Mouse (Mus musculus) layer of hippocampus, postnatal 14 days (tissue): ENCODE measurements around the gene Dazl. TPM values are rescaled to one million over a fixed set of nuclear protein-coding genes. Genes with fewer than 3 reads are reported as not detected.
A peak's percentile ranks its signal among the peaks of the same experiment; 100 is the strongest.

Experiments
- DNase-seq, 2 experiments: peaks; one replicate each; pipeline ENCODE4 v3.0.0; 2021 to 2022; ENCODE audit warnings: low spot score in 2 of 2, mixed read lengths in 1 of 2
- long read RNA-seq, 2 experiments: library from polyadenylated mRNA; stranded (forward); transcript quantifications; one replicate each; pipeline ENCODE4 v2.0.0; 2021
- total RNA-seq, 2 experiments: library from RNA; stranded (reverse); gene quantifications; 2 replicates each; pipeline ENCODE4 v1.2.3; 2021

Gene Dazl
- 1 to 10 TPM; 1.8 to 2.6 TPM for total RNA-seq
- long read RNA-seq, experiment 1, partial matches to known transcripts = 0 of 4 reads
- long read RNA-seq, experiment 1, other reads (novel, unspliced or antisense) = 1 of 4 reads
- long read RNA-seq, experiment 2, partial matches to known transcripts = 0 of 5 reads
- long read RNA-seq, experiment 2, other reads (novel, unspliced or antisense) = 2 of 5 reads

DNA sequence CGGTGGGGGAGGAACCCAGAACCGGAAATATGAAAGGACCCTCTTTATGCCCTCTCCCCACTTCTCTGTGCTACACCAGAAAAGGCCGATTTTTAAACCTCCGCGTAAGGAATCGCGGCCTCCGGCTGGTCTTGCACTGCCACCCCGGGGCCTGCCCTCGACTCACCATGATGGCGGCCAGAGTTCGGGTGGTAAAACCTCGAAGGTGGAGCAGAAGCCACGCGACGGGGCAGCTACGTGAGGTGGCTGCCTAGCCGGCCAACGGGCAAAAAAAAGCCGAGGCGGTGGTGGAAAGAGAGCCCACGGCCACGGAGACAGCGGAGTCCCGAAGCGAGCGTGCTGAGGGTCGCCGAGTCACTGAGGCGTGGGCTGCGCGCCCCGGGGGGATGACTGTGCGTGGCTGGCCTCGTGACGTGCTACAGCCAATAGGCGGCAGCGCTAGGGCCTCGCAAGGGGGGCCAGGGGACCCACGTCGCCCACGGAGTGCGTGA is at the start of gene Dazl:
Gene Dazl, minus strand, starts transcription at position 396 of the 491 bp plus-strand sequence.
- DNase-seq = no peak

DNA sequence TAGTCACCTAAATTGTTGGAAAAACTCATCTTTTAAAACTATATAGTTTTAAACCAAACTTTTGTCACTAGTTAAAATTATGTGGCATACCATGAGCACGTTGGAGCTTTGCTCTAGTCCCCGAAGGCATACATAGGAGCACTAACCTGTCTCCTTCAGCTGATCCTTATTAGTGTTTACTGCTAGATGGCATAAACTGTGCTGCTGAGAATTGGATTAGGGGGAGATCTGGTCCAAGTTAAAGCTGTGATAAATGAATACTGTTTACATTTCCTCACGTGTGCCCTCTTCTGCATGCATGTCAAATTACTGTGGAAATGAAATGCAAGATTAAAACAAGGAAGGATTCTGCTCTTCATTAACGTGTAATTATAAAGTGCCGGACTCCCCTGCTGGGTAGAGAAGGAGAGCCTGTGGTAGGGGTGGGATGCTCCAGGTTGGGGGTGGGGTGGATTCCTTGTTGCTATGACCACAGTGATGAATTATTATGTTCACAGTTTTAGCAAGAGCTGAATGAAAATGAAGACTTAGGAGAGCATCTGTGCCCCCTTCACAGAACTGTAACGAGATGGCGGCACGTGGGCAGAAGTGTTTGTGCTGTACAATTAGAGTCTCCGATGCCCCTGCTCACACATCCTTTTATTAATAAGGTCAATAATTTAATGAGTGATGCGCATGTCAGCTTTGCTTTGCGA is 48.6 kb upstream of the Dazl start:
- DNase-seq = peak in 1 of 2 experiments; percentile 8

GRCm38 (mm10) chr17:50338901-50339300 is 45.5 kb upstream of the Dazl start:
- DNase-seq = no peak

DNA sequence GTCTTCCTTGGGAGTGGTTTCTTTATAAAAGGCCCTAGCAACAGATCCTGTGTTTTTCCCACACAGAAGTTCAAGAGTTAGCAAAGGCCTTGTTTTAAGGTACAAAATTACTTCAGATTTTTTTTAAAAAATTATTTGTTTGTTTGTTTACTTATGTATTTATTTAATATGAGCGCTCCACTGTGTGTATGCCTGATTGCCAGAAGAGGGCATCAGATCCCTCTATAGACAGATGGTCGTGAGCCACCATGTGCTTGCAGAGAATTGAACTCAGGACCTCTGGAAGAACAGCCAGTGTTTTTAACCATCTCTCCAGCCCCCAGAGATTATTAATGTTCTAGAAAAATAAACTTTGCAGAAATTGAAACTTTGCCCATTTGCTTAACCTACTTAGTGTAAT is 42.3 kb upstream of the Dazl start:
- no peak for DNase-seq

DNA sequence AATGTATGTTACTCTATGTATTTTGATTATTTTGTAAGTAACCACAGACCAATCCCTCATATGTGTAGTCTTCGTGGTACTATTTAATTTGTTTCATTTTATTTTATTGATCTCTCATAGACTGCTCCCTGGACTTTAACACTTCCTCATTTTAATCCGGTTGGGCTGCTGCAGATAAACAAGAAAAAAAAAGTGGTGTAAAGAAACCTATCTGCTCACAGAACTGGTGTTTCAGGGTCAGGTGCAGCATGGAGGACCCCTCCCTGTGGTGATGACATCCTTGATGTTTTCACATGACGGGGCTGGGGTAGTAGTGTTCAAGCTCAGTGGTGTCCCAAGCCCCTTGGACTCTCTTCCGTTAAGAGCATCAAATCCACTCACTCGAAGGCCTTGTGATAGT is 41.3 kb upstream of the Dazl start:
- no peak for DNase-seq

- DNase-seq = no peak
Measured at GRCm38 (mm10) chr17:50332012-50332300, 38.5 kb upstream of the Dazl start.

- DNase-seq = no peak
Measured at GRCm38 (mm10) chr17:50331171-50332011, 38.0 kb upstream of the Dazl start.

DNA sequence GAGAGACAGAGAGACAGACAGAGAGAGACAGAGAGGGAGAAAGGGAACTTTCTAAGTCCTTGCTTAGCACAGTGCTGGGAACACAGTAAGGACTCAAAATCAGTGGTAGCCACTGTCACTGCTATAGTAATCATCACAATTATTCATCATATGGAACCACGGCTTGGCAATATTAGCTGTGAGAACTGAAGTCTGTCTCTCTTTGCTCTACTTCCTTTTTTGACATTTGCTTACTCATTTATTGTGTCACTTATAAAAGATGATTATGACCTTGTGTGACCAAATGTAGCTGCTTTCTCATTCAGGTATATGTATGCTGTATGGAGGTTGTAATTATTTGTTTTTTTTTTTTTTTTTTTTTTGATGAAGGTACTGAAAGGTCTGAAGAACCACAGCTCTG is 36.8 kb upstream of the Dazl start:
- DNase-seq = no peak

DNA sequence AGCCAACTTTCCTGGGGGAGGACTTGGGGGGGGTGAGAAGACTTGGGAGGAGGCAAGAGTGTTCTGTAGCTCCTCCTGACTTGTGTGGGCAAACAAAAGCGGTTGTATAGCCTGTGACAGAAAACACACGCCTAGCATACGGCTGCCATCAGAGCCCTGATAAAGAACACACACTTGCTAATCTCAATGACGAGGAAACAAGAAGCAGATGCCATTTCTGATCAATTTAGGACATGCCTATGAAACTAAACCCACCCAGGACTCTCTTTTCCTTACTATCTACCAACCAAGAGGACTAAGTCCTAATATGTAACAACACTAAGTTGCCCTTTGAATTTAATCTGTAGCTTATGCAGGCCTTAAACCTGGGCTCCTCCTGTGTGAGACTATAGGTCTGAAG is 31.2 kb upstream of the Dazl start:
- DNase-seq = no peak

DNA sequence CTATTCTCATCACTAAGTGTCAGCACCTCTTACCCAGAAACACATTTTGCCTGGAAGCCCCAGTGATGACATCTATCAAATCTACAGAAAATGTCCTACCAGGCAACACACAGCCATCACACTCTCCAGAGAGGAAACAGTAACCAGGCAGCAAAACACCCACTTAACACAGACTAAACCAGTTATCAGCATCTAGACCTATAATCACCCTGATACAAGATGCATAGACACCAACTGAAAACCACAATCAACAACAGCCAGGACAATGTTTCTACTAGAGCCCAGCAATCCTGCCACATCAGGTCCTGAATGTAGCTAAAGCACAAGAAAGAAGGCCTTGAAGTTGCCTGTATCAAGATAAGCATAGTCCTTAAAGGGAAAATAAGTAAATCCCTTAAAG is 25.4 kb upstream of the Dazl start:
- DNase-seq = no peak

GRCm38 (mm10) chr17:50316216-50317150 is 23.0 kb upstream of the Dazl start:
- DNase-seq = no peak

DNA sequence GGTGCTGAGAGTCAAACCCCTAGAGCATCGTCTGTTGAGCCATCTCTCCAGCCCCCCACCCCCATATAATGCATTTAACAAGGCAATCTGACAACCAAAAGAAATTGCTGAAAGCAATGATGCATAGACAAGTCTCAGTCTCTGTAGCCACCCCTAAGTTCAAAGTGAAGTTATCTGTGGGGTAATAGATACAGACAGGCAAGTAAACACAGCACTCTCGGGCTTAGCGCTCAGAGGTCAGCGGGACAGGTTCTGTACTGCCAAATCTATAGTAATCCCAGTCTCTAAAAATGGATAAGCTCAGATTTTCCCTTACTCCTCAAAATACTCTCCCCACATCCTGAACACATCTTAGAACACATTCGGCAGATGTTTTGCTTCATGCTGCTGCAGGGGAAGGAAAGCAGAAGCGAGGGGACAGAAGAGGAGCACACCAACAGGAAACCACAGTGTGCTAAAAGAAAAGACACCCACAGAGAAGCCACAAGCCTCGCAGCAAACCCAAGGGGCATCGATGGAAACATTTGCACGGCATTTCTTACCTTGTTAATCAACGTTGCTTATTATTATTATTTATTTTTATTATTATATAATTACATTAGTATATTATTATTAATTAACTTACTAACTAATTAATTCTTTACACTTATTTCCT is 16.8 kb upstream of the Dazl start:
- DNase-seq = no peak

DNA sequence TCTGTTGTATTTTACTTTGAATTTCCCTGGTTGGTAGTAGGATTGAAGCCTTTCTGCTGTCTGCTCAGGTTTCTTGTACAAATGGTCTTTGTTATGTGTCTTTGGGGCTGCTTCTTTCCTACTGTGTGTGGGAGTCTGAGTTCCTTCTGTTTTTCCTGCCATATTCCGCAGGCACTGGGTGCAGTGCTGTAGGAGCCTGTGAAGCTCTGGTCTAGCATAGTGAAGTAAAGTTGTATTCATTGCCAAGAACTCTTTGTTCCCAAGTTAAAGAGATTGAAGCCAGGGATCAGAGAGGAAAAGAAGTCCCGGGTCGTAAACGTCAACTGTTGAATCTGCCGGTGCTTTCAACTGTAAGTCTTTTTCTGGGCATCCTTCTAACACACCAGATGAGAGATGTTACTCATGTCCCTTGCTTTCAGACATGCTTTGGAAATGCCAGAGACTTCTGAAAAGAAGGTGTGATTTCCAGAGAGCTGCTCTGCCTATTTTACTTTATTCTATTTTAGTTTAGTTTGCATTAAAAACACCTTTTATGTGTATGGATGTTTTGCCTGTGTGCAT is 16.2 kb upstream of the Dazl start:
- no peak for DNase-seq

- no peak for DNase-seq
Measured at GRCm38 (mm10) chr17:50308880-50309279, 15.4 kb upstream of the Dazl start.

- DNase-seq = no peak
Measured at GRCm38 (mm10) chr17:50308059-50308647, 14.7 kb upstream of the Dazl start.

DNA sequence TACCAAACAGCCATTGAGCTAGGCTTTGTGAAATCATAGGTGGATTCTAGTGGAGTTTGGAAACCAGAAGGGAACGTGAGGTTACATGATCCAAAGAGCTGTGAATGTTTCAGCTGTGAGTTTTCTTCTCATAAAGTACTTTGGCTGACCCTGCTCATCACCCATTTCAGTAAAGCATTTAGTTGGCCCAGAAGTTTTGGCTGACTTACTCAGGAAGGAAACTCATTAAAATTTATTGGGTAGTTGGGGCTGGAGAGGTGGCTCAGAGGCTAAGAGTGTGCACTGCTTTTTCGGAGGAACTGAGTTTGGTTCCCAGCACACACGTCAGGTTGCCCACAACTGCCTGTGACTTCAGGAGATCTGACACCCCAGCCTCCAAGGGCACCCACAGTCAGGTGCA is 9.4 kb upstream of the Dazl start:
- no peak for DNase-seq

DNA sequence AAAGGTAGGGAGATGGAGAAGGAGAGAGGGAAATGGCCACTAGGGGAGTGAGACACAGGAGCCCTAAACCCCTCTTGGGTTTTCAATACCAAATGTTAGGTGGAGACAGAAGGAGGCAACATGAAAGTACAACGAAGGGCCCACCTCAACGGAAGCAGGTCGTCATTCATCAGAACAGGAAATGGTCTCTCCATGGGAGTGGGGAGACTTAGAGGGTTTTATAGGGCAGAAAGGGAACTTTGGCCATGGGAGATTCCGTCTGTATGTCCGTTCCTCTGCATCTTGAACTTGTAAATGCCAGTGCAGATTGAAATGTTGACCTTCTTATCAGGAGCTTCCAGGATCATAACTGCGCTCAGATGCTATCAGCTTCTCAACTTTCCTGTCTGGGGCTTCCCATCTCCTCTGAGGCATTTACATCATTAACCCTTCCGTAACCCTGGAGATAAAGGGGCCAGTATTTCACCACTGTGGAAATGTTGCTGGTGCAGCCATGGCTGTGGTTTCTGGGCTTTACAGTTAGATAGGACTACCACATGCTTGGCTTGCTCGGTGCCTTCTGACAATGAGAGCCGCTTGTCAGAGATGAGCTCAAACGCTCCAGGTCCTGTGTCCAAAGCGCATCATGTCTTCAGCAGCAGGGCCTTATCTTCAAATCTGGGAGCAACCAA is 6.9 kb upstream of the Dazl start:
- no peak for DNase-seq

DNA sequence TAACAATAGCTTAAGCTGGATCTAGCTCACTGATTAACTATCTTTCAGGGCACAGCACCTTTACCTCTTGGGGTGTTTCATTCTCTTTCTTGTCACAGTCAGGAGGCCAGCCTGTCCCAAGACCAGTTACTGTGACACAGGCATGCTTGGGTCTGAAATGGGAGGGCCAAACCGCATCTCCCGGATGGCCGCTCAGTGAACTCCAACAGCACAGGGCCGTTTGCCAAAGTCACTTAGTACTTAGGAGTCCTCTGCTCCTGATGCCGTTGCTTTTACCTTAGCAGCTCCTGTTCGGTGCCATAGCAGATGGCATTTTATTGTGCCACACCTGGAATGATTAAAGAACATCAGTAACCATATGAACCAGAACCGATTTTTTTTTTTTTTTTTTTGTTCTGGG is 5.4 kb upstream of the Dazl start:
- DNase-seq = no peak

GRCm38 (mm10) chr17:50294726-50295125 is 1.3 kb upstream of the Dazl start:
- DNase-seq = no peak
